Mouse (Mus musculus) naive thymus-derived CD4-positive, alpha-beta T cell, adult 5 months (primary cell): ENCODE measurements around the gene Zkscan2. TPM values are rescaled to one million over a fixed set of nuclear protein-coding genes. Genes with fewer than 3 reads are reported as not detected.

Source experiments
- polyA plus RNA-seq: library from polyadenylated mRNA; unstranded; fragments of 100-300 nt; shearing (Covaris generic); gene quantifications from one replicate; pipeline ENCODE4 v1.2.1, GENCODE M21; 2017

Zkscan2 gene
- not detected for polyA plus RNA-seq

DNA sequence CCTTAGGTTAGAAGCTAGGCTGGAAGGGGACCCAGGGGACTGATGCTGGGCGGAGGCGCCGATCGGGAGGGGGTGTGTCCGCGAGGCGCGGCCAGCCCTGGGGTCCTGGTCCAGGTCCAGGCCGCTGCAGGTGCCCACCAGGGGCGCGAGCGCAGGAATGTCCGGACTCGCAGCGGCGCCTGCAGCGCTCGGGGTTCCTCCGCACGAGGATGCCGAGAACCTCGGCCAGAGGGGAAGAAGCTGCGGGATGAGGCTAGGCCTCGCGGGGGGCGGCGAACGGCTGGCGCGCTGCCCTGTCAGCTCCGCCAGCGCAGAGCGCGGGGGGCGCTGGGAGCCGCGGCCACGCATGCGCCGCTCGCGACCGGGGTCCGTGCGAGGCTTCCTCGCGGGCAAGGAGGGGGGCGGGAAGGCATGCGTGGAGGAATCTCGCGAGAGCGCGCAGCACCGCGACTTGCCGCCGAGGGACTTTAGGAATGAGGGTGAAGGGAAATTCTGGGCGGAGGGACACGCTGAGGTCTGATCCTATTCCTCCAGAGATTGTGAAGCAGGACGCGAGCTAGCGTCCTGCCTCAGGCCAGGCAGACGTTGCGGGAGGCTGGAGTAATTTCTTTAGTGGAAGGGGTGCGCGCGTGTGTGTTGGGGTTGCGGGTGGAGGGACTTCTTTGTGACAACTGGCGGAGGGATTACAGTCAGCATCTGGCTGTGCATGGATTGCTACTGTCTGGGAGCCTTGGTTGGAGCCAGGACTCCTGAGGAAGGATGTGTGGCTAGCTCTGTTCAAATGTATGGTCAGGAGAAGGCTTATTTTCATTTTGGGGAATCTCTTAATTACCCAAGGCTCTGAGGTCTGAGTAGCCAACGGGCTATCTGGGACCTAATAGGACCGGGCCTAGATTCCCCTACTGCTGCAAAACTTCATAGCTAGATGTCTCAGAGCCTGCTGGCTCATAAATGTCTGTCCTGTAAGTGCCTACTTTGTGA is at the start of gene Zkscan2:
Zkscan2 (minus strand) TSS at position 211 of the 981 bp plus-strand sequence.

DNA sequence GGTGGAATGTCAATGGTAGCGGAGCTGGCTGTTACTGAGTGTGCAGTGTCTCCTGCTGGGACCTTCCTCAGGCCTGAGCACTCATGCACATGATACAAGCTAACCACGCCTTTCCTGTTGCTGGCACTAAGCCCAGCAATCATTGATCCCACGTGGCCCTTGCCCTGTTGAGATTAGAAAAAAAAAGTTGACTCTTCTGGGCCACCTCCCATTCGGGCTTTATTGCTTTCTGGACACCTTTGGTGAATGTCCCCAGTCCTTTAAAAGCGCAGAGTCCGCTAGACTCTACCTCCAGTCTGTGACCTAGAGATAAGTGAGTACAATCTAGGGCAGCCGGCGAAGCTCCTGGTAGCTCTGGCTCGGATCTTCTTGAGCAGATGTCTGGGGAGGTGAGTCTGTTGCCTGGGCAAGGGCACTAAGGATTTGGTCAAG is 38.2 kb downstream of the Zkscan2 start, which contains the start of gene Aqp8:
Aqp8 (plus strand) TSS at position 222 of the 432 bp plus-strand sequence.

Other genes with a start within 250 kb of the Zkscan2 start
- gene Lcmt1, start 130.7 kb downstream of the Zkscan2 start, polyA plus RNA-seq = 19.8 TPM
- gene Arhgap17, start 130.5 kb downstream of the Zkscan2 start, polyA plus RNA-seq = 44.6 TPM
- not detected for gene Aqp8, start 38.2 kb downstream of the Zkscan2 start, polyA plus RNA-seq